Mouse (Mus musculus) central nervous system, embryonic 11.5 days (tissue): Measurements from ENCODE around the gene Gnat1. TPM values are rescaled to one million over a fixed set of nuclear protein-coding genes. Genes with fewer than 3 reads are reported as not detected.

Source experiments
- polyA plus RNA-seq: library from polyadenylated mRNA; depleted of rRNA; stranded (reverse); fragments of >200 nt; gene quantifications from 2 replicates; pipeline ENCODE4 v1.2.3, GENCODE M21; 2012; rRNA removed

Gene Gnat1
- polyA plus RNA-seq, result 0.21 and 0.30 TPM in 2 replicates

DNA sequence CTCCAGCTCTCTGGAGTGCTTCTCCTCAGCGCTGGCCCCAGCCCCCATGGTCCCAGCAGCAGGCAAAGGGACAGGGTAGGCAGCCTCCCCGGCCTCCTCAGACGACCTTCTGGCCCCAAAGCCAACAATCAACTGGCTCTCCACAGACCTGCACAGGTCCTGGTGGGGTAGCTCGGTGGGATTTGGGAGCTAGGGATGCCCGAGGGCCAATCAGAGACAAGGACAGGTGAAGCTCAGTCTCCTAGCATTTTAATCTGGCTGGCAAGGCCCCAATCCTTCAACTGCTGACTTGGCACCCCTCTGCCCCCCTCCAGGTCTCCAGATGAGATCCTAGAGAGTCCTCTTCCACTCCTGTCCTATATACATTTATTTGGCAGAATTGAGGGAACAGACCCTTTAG, at the start of gene Gnat1:
Gnat1 (minus strand) TSS at position 212 of the 400 bp plus-strand sequence.

GRCm38 (mm10) chr9:107709697-107710483, 30.4 kb upstream of the Gnat1 start, which contains the start of gene Sema3f:
Sema3f (minus strand) TSS chr9:107710475.

GRCm38 (mm10) chr9:107669480-107669945, 10.0 kb downstream of the Gnat1 start, which contains the start of gene Slc38a3:
Slc38a3 (minus strand) TSS chr9:107669530.

GRCm38 (mm10) chr9:107635279-107636028, 44.1 kb downstream of the Gnat1 start, which contains the start of gene Gnai2:
Gnai2 (minus strand) TSS chr9:107635367.

Other genes starting within 250 kb of the Gnat1 start
- gene Tmem115, start 145.8 kb downstream of the Gnat1 start, polyA plus RNA-seq, result 21.1 and 23.1 TPM in 2 replicates
- gene Cyb561d2, start 137.5 kb downstream of the Gnat1 start, polyA plus RNA-seq, result 13.6 and 13.9 TPM in 2 replicates
- gene Nprl2, start 137.5 kb downstream of the Gnat1 start, polyA plus RNA-seq, result 31.2 and 44.2 TPM in 2 replicates
- gene Zmynd10, start 132.4 kb downstream of the Gnat1 start, polyA plus RNA-seq, result 2.2 and 3.4 TPM in 2 replicates
- 47.5 and 79.5 TPM in 2 replicates for gene Rassf1, start 128.2 kb downstream of the Gnat1 start, polyA plus RNA-seq
- 48.6 and 54.3 TPM in 2 replicates for gene Tusc2, start 116.5 kb downstream of the Gnat1 start, polyA plus RNA-seq
- 53.1 and 77.8 TPM in 2 replicates for gene Hyal2, start 111.8 kb downstream of the Gnat1 start, polyA plus RNA-seq
- 5.0 and 8.1 TPM in 2 replicates for gene Hyal1, start 102.8 kb downstream of the Gnat1 start, polyA plus RNA-seq
- gene Naa80, start 100.8 kb downstream of the Gnat1 start, polyA plus RNA-seq, result 17.3 and 24.5 TPM in 2 replicates
- 0.61 and 0.80 TPM in 2 replicates for gene Hyal3, start 98.9 kb downstream of the Gnat1 start, polyA plus RNA-seq
- 37.6 and 48.8 TPM in 2 replicates for gene Ifrd2, start 92.1 kb downstream of the Gnat1 start, polyA plus RNA-seq
- 3.2 and 5.4 TPM in 2 replicates for gene Sema3b, start 70.5 kb downstream of the Gnat1 start, polyA plus RNA-seq
- 576 and 905 TPM in 2 replicates for gene Gnai2, start 44.3 kb downstream of the Gnat1 start, polyA plus RNA-seq
- gene Slc38a3, start 10.2 kb downstream of the Gnat1 start, polyA plus RNA-seq, result 11.8 and 17.3 TPM in 2 replicates
- gene Sema3f, start 30.8 kb upstream of the Gnat1 start, polyA plus RNA-seq, result 65.6 and 115 TPM in 2 replicates
- 180 and 206 TPM in 2 replicates for gene Rbm5, start 91.3 kb upstream of the Gnat1 start, polyA plus RNA-seq
- gene Rbm6, start 193.5 kb upstream of the Gnat1 start, polyA plus RNA-seq, result 98.8 and 117 TPM in 2 replicates
- 11.7 and 16.7 TPM in 2 replicates for gene Mon1a, start 208.4 kb upstream of the Gnat1 start, polyA plus RNA-seq
- gene Mst1r, start 227.2 kb upstream of the Gnat1 start, polyA plus RNA-seq, result 2.6 and 5.0 TPM in 2 replicates
- gene Actl11, start 248.8 kb upstream of the Gnat1 start, polyA plus RNA-seq, result not detected in 2 replicates